Mouse (Mus musculus): ENCODE results near the gene Gm4869. TPM values are rescaled to one million over a fixed set of nuclear protein-coding genes. Genes with fewer than 3 reads are reported as not detected.
A peak's percentile ranks its signal among the peaks of the same experiment; 100 is the strongest.

Gm4869 gene
- polyA plus RNA-seq, 1 experiment from 2014 or later, result not detected

- peak; percentile 40 for DNase-seq (ENCODE audit: low spot score)
Observed at GRCm38 (mm10) chr5:140517921-140518230, 72.4 kb downstream of the Gm4869 start.

GRCm38 (mm10) chr5:140521196-140521595 is 75.8 kb downstream of the Gm4869 start:
- no peak for DNase-seq (ENCODE audit: low spot score)

- DNase-seq (ENCODE audit: low spot score), result no peak
Observed at GRCm38 (mm10) chr5:140526754-140527153, 81.3 kb downstream of the Gm4869 start.

GRCm38 (mm10) chr5:140538111-140538683 is 92.8 kb downstream of the Gm4869 start:
- DNase-seq (ENCODE audit: low spot score), result no peak

- peak; percentile 83 for DNase-seq (ENCODE audit: low spot score)
Observed at GRCm38 (mm10) chr5:140540106-140540505, 94.7 kb downstream of the Gm4869 start.

- no peak for DNase-seq (ENCODE audit: low spot score)
Observed at GRCm38 (mm10) chr5:140542811-140543575, 97.5 kb downstream of the Gm4869 start.

Small RNAs within 50 kb of the gene (microRNA-seq; reads per million reads assigned to microRNA genes)
- not detected for gene Mir7038 (ENCODE audit: borderline number of aligned reads)

Other genes with a start within 250 kb of the Gm4869 start
- 85.6 and 88.4 TPM in 2 replicates for gene Mad1l1, start 124.1 kb upstream of the Gm4869 start, polyA plus RNA-seq (2015; fragmentation: Nextera tagmentation; extraction: Ambion mirVana)
- gene Nudt1, start 124.0 kb upstream of the Gm4869 start, polyA plus RNA-seq (2015; fragmentation: Nextera tagmentation; extraction: Ambion mirVana), result 73.8 and 74.0 TPM in 2 replicates
- gene Mrm2, start 113.7 kb upstream of the Gm4869 start, polyA plus RNA-seq (2015; fragmentation: Nextera tagmentation; extraction: Ambion mirVana), result 18.2 and 19.4 TPM in 2 replicates
- 6.3 and 6.5 TPM in 2 replicates for gene Snx8, start 56.4 kb upstream of the Gm4869 start, polyA plus RNA-seq (2015; fragmentation: Nextera tagmentation; extraction: Ambion mirVana)
- 99.8 and 114 TPM in 2 replicates for gene Eif3b, start 26.3 kb upstream of the Gm4869 start, polyA plus RNA-seq (2015; fragmentation: Nextera tagmentation; extraction: Ambion mirVana)
- 14.7 and 17.5 TPM in 2 replicates for gene Chst12, start 59.9 kb downstream of the Gm4869 start, polyA plus RNA-seq (2015; fragmentation: Nextera tagmentation; extraction: Ambion mirVana)
- gene Grifin, start 119.4 kb downstream of the Gm4869 start, polyA plus RNA-seq (2015; fragmentation: Nextera tagmentation; extraction: Ambion mirVana), result 13.1 and 21.2 TPM in 2 replicates
- gene Lfng, start 161.7 kb downstream of the Gm4869 start, polyA plus RNA-seq (2015; fragmentation: Nextera tagmentation; extraction: Ambion mirVana), result 13.2 and 13.3 TPM in 2 replicates
- gene Ttyh3, start 203.4 kb downstream of the Gm4869 start, polyA plus RNA-seq (2015; fragmentation: Nextera tagmentation; extraction: Ambion mirVana), result 10.4 and 12.3 TPM in 2 replicates

All from thymus, postnatal 0 days (tissue).